Comparison of ENCODE assay signal across 8 mouse cellular contexts in genomic region chr6:49262421-49262820, GRCm38 (mm10). TPM values are rescaled to one million over a fixed set of nuclear protein-coding genes. Genes with fewer than 3 reads are reported as not detected.
DNase-seq lines count a peak whose midpoint lies in the region; ATAC-seq and TF ChIP-seq lines count a peak whose summit lies in the region.

No protein-coding gene starts in this region.

- no peak for TF ChIP-seq POLR2A in cerebellum, adult 2 months (IDR thresholded peaks at IDR 0.05; ENCODE audit: borderline replicate concordance, insufficient read depth, low read length)
- no peak for TF ChIP-seq POLR2A in bone marrow macrophage, adult 2 months (IDR thresholded peaks at IDR 0.05; ENCODE audit: borderline replicate concordance, low read depth, low read length)
- no peak for TF ChIP-seq POLR2A in liver, adult 2 months (IDR thresholded peaks at IDR 0.05; ENCODE audit: extremely low read depth, insufficient read depth, low read length)
- TF ChIP-seq POLR2A in olfactory bulb, adult 2 months (IDR thresholded peaks at IDR 0.05; ENCODE audit: insufficient read depth, low read depth, low read length), result no peak

- no peaks in the 10 kb centered on the region for H3K9me3 ChIP-seq in heart, embryonic 15.5 days (replicated peaks)

- WGBS in cerebellum, adult 2 months, result 2% methylated on average over 9 of the region's 9 CpGs
- WGBS in heart, embryonic 15.5 days, result under 1% methylated on average over 9 of the region's 9 CpGs
- WGBS in liver, adult 2 months, result 3% methylated on average over 9 of the region's 9 CpGs
- 1% methylated on average over 9 of the region's 9 CpGs for WGBS in olfactory bulb, adult 2 months

- peak overlapping the region; percentile 70 for H3K4me2 ChIP-seq in heart, embryonic 15.5 days

- no peaks in the 10 kb centered on the region for H3K27me3 ChIP-seq in cerebellum, adult 2 months (ENCODE audit: control insufficient read depth, insufficient read depth, low read length)
- no peaks in the 10 kb centered on the region for H3K27me3 ChIP-seq in heart, embryonic 15.5 days
- no peaks in the 10 kb centered on the region for H3K27me3 ChIP-seq in liver, adult 2 months (ENCODE audit: control insufficient read depth, insufficient read depth, low read length)

- peak overlapping the region; percentile 98 for H3K9ac ChIP-seq in heart, embryonic 15.5 days
- H3K9ac ChIP-seq in liver, adult 2 months (ENCODE audit: low read depth, low read length), result no peak overlapping the region; the same call in 1 of the 2 replicates

- no peak for TF ChIP-seq CTCF in cerebellum, adult 2 months (IDR thresholded peaks at IDR 0.05; ENCODE audit: borderline replicate concordance, insufficient read depth, low read depth, low read length)
- no peak for TF ChIP-seq CTCF in bone marrow macrophage, adult 2 months (IDR thresholded peaks at IDR 0.05; ENCODE audit: low read depth, low read length)
- TF ChIP-seq CTCF in liver, adult 2 months (IDR thresholded peaks at IDR 0.05; ENCODE audit: low read depth, low read length), result no peak
- TF ChIP-seq CTCF in olfactory bulb, adult 2 months (IDR thresholded peaks at IDR 0.05; ENCODE audit: insufficient read depth, low read depth, low read length), result no peak

- DNase-seq in cerebellum, adult 2 months, result peak in 1 of 2 experiments; percentile 11
- DNase-seq in cerebellum, adult 9-10 months, result no peak
- no peak for DNase-seq in liver, adult 2 months (ENCODE audit: extremely low read depth, low read depth, low spot score)
- no peak for DNase-seq in frontal cortex, postnatal 14 days (ENCODE audit: low spot score in 2 of 2)
- DNase-seq in left cerebral cortex, adult 8-10 months (ENCODE audit: low spot score in 2 of 2), result no peak

- ATAC-seq in heart, embryonic 15.5 days (replicated peaks; ENCODE audit: insufficient number of reproducible peaks, insufficient read depth, low FRiP score, low read depth), result no peak

- H3K79me2 ChIP-seq in liver, adult 2 months (ENCODE audit: control insufficient read depth, insufficient read depth, low read length), result peaks cover 21% of the 10 kb centered on the region; the same call in 1 of the 2 replicates

- no peak overlapping the region for H3K27ac ChIP-seq in cerebellum, adult 2 months (ENCODE audit: insufficient read depth, low read length)
- no peak overlapping the region for H3K27ac ChIP-seq in bone marrow macrophage, adult 2 months (ENCODE audit: insufficient read depth, low read depth, low read length)
- H3K27ac ChIP-seq in heart, embryonic 15.5 days, result peak overlapping the region; percentile 95
- H3K27ac ChIP-seq in liver, adult 2 months (replicated peaks; ENCODE audit: insufficient read depth, low read depth, low read length), result no peak overlapping the region
- H3K27ac ChIP-seq in olfactory bulb, adult 2 months (ENCODE audit: insufficient read depth, low read depth, low read length), result no peak overlapping the region

- H3K4me3 ChIP-seq in cerebellum, adult 2 months (replicated peaks; ENCODE audit: insufficient read depth, low read depth, low read length), result peak overlapping the region; percentile 81
- H3K4me3 ChIP-seq in bone marrow macrophage, adult 2 months (ENCODE audit: insufficient read depth, low read length), result peak overlapping the region; percentile 73
- H3K4me3 ChIP-seq in heart, embryonic 15.5 days, result peak overlapping the region; percentile 88
- peak overlapping the region; percentile 78; the same call in 1 of the 2 replicates for H3K4me3 ChIP-seq in liver, adult 2 months (ENCODE audit: insufficient read depth, low read depth, low read length)
- H3K4me3 ChIP-seq in olfactory bulb, adult 2 months (ENCODE audit: insufficient read depth, low read depth, low read length), result peak overlapping the region; percentile 38

- H3K4me1 ChIP-seq in cerebellum, adult 2 months (ENCODE audit: control insufficient read depth, insufficient read depth, low read length), result no peaks in the 10 kb centered on the region
- peaks cover 21% of the 10 kb centered on the region for H3K4me1 ChIP-seq in bone marrow macrophage, adult 2 months (ENCODE audit: control insufficient read depth, insufficient read depth, low read length)
- peaks cover 30% of the 10 kb centered on the region for H3K4me1 ChIP-seq in heart, embryonic 15.5 days (replicated peaks)
- peaks cover 4% of the 10 kb centered on the region for H3K4me1 ChIP-seq in liver, adult 2 months (ENCODE audit: control insufficient read depth, insufficient read depth, low read length)
- no peaks in the 10 kb centered on the region for H3K4me1 ChIP-seq in olfactory bulb, adult 2 months (ENCODE audit: control insufficient read depth, insufficient read depth, low read length)

- H3K36me3 ChIP-seq in heart, embryonic 15.5 days, result no peaks in the 10 kb centered on the region
- no peaks in the 10 kb centered on the region for H3K36me3 ChIP-seq in liver, adult 2 months (ENCODE audit: control insufficient read depth, insufficient read depth, low read length)

RNA-seq across cellular contexts. Expression of gene Tra2a, which starts 1.4 kb away (rescaled TPM):
- polyA plus RNA-seq in cerebellum, adult 2 months (2012; rRNA removed), result 94.9 and 97.6 TPM in 2 replicates
- 94.2 and 103 TPM in 2 replicates for polyA plus RNA-seq in bone marrow macrophage, adult 2 months (2012; ENCODE audit: insufficient read depth, insufficient read length, missing spikeins)
- polyA plus RNA-seq in heart, embryonic 15.5 days (2015; fragmentation: Nextera tagmentation; extraction: Ambion mirVana), result 55.5 and 59.6 TPM in 2 replicates
- total RNA-seq in liver, adult 2 months (2014; rRNA removed), result 19.3 and 20.5 TPM in 2 replicates
- polyA plus RNA-seq in liver, adult 2 months (2012; rRNA removed), result 7.8 and 9.8 TPM in 2 replicates
- not detected in 2 replicates for polyA plus RNA-seq in olfactory bulb, adult 2 months (2012; ENCODE audit: insufficient read depth, insufficient read length, low replicate concordance, missing spikeins)
- 10 to 100 TPM; 45.2 to 57.3 (median 55.6) TPM for total RNA-seq in left cerebral cortex, adult 8-10 months (2022)

RNA-seq across cellular contexts. Expression of gene Igf2bp3, which starts 47.7 kb away (rescaled TPM):
- polyA plus RNA-seq in cerebellum, adult 2 months (2012; rRNA removed), result 0.08 and 0.10 TPM in 2 replicates
- 0.68 and 0.79 TPM in 2 replicates for polyA plus RNA-seq in bone marrow macrophage, adult 2 months (2012; ENCODE audit: insufficient read depth, insufficient read length, missing spikeins)
- 33.0 and 33.4 TPM in 2 replicates for polyA plus RNA-seq in heart, embryonic 15.5 days (2015; fragmentation: Nextera tagmentation; extraction: Ambion mirVana)
- 0.27 and 0.46 TPM in 2 replicates for total RNA-seq in liver, adult 2 months (2014; rRNA removed)
- polyA plus RNA-seq in liver, adult 2 months (2012; rRNA removed), result 0.05 and 0.21 TPM in 2 replicates
- polyA plus RNA-seq in olfactory bulb, adult 2 months (2012; ENCODE audit: insufficient read depth, insufficient read length, low replicate concordance, missing spikeins), result not detected in 2 replicates
- not detected for total RNA-seq in left cerebral cortex, adult 8-10 months (2022)

RNA-seq across cellular contexts. Expression of gene Ccdc126, which starts 56.7 kb away (rescaled TPM):
- polyA plus RNA-seq in cerebellum, adult 2 months (2012; rRNA removed), result 10.3 and 11.2 TPM in 2 replicates
- polyA plus RNA-seq in bone marrow macrophage, adult 2 months (2012; ENCODE audit: insufficient read depth, insufficient read length, missing spikeins), result 6.4 and 7.0 TPM in 2 replicates
- polyA plus RNA-seq in heart, embryonic 15.5 days (2015; fragmentation: Nextera tagmentation; extraction: Ambion mirVana), result 7.7 and 7.9 TPM in 2 replicates
- total RNA-seq in liver, adult 2 months (2014; rRNA removed), result 1.2 and 1.8 TPM in 2 replicates
- 0.84 and 0.87 TPM in 2 replicates for polyA plus RNA-seq in liver, adult 2 months (2012; rRNA removed)
- polyA plus RNA-seq in olfactory bulb, adult 2 months (2012; ENCODE audit: insufficient read depth, insufficient read length, low replicate concordance, missing spikeins), result not detected in 2 replicates
- total RNA-seq in left cerebral cortex, adult 8-10 months (2022), result 10 to 100 TPM in 1 of 4 experiments, 1 to 10 TPM in 3; 7.9 to 10.0 (median 9.0) TPM

Comparison
In these comparisons a context has a peak if more than half of its experiments do, and no peak if none do; other contexts are left out.
1. H3K4me3 ChIP-seq: peak in every context shown above with its lines; median percentile 88 in heart, embryonic 15.5 days; 81 in cerebellum, adult 2 months; 78 in liver, adult 2 months; 73 in bone marrow macrophage, adult 2 months; 38 in olfactory bulb, adult 2 months.
2. RNA of gene Igf2bp3, which starts 47.7 kb away (polyA plus RNA-seq): 33.0 to 33.4 TPM in heart, embryonic 15.5 days; 0.68 to 0.79 TPM in bone marrow macrophage, adult 2 months, 0.05 to 0.21 TPM in liver, adult 2 months, 0.08 to 0.10 TPM in cerebellum, adult 2 months and not detected in olfactory bulb, adult 2 months; every median in the first group is over 10 times any median in the second.